9 mouse cellular contexts compared by ENCODE assay signal in the genomic region with DNA sequence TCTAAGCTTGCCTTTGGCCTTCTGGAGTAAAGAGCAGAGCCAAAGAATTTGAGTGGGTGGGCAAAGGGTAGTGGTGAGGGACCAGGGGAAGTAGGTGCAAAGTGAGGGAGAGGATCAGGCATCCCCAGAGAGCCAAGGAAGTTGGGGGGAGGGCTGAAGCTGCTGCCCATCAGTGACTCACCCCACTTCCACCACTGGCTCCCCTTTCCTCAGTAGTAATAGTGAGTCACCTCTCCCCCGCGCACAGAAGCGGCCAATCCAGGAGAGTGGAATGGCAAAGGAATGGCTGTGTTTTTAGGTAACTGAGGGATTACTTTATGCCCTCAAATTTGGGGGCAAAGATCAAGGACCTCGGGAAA. TPM values are rescaled to one million over a fixed set of nuclear protein-coding genes. Genes with fewer than 3 reads are reported as not detected.
A peak's percentile ranks its signal among the peaks of the same experiment; 100 is the strongest.
DNase-seq lines count a peak whose midpoint lies in the region; ATAC-seq and TF ChIP-seq lines count a peak whose summit lies in the region.
"Had no signal": no experiment of that assay in that cellular context is flagged by ENCODE, and none has a peak within 500 bp of the region (broad histone marks: within the 10 kb centered on the region; RNA-seq: fewer than 3 reads in every experiment).

No protein-coding gene starts in this region.

- no peak for TF ChIP-seq CTCF in G1E (IDR thresholded peaks at IDR 0.05; ENCODE audit: low read depth, low read length)

- peak; percentile 56 for DNase-seq in gastrocnemius, adult 18-20 months (ENCODE audit: low spot score)
- no peak for DNase-seq in gastrocnemius, adult 8-10 months (ENCODE audit: low spot score in 2 of 2)
- no peak for DNase-seq in G1E (ENCODE audit: low spot score)
- DNase-seq in embryo, embryonic 10 days (ENCODE audit: low spot score) = no peak
- no peak for DNase-seq in cerebellum, postnatal 14 days

- H3K4me1 ChIP-seq in G1E (ENCODE audit: insufficient read depth, low read depth, low read length) = peaks cover 89% of the 10 kb centered on the region
- peaks cover 22% of the 10 kb centered on the region for H3K4me1 ChIP-seq in forebrain, embryonic 13.5 days
- H3K4me1 ChIP-seq in limb, embryonic 12.5 days (replicated peaks) = peaks cover 48% of the 10 kb centered on the region
- peaks cover 32% of the 10 kb centered on the region for H3K4me1 ChIP-seq in neural tube, embryonic 13.5 days (replicated peaks)

- H3K36me3 ChIP-seq in G1E (replicated peaks) = peaks cover 32% of the 10 kb centered on the region
- H3K36me3 ChIP-seq in forebrain, embryonic 13.5 days (ENCODE audit: poor library complexity, severe bottlenecking) = no peaks in the 10 kb centered on the region
- no peaks in the 10 kb centered on the region for H3K36me3 ChIP-seq in limb, embryonic 12.5 days
- no peaks in the 10 kb centered on the region for H3K36me3 ChIP-seq in neural tube, embryonic 13.5 days

- H3K27ac ChIP-seq in forebrain, embryonic 13.5 days = no peak overlapping the region
- H3K27ac ChIP-seq in limb, embryonic 12.5 days = peak overlapping the region; percentile 85
- H3K27ac ChIP-seq in neural tube, embryonic 13.5 days (replicated peaks) = peak overlapping the region; percentile 56; the same call in 1 of the 2 replicates

- peak overlapping the region; percentile 89 for H3K4me3 ChIP-seq in G1E (ENCODE audit: low read depth, low read length)
- H3K4me3 ChIP-seq in forebrain, embryonic 13.5 days = peak overlapping the region; percentile 59
- peak overlapping the region; percentile 68 for H3K4me3 ChIP-seq in limb, embryonic 12.5 days (replicated peaks)
- peak overlapping the region; percentile 81 for H3K4me3 ChIP-seq in neural tube, embryonic 13.5 days

- no peaks in the 10 kb centered on the region for H3K9me3 ChIP-seq in G1E (replicated peaks)
- no peaks in the 10 kb centered on the region for H3K9me3 ChIP-seq in forebrain, embryonic 13.5 days (replicated peaks)
- no peaks in the 10 kb centered on the region for H3K9me3 ChIP-seq in limb, embryonic 12.5 days
- no peaks in the 10 kb centered on the region for H3K9me3 ChIP-seq in neural tube, embryonic 13.5 days

- H3K4me2 ChIP-seq in forebrain, embryonic 13.5 days = peak overlapping the region; percentile 98
- peak overlapping the region; percentile 100 for H3K4me2 ChIP-seq in limb, embryonic 12.5 days
- H3K4me2 ChIP-seq in neural tube, embryonic 13.5 days = peak overlapping the region; percentile 98

- ATAC-seq in G1E (ENCODE audit: extremely low read depth, insufficient number of reproducible peaks, low FRiP score, poor library complexity, severe bottlenecking) = no peak
- ATAC-seq in forebrain, embryonic 13.5 days = no peak
- ATAC-seq in limb, embryonic 12.5 days (ENCODE audit: insufficient number of reproducible peaks, insufficient read depth, low FRiP score, low TSS enrichment, low read depth) = peak; percentile 30
- ATAC-seq in neural tube, embryonic 13.5 days (ENCODE audit: low read depth) = 0 out of 2 replicates have a peak, but pooled peaks have one; percentile 21

- peak overlapping the region; percentile 82; the same call in 1 of the 2 replicates for H3K9ac ChIP-seq in forebrain, embryonic 13.5 days
- no peak overlapping the region for H3K9ac ChIP-seq in limb, embryonic 12.5 days (replicated peaks)
- peak overlapping the region; percentile 88; the same call in 1 of the 2 replicates for H3K9ac ChIP-seq in neural tube, embryonic 13.5 days

- no peaks in the 10 kb centered on the region for H3K27me3 ChIP-seq in G1E (ENCODE audit: insufficient read depth, low read length)
- H3K27me3 ChIP-seq in forebrain, embryonic 13.5 days = peaks cover 26% of the 10 kb centered on the region
- H3K27me3 ChIP-seq in limb, embryonic 12.5 days = peaks cover 17% of the 10 kb centered on the region
- peaks cover 28% of the 10 kb centered on the region for H3K27me3 ChIP-seq in neural tube, embryonic 13.5 days

- WGBS in forebrain, embryonic 13.5 days = 11% methylated on average over 4 of the region's 4 CpGs
- WGBS in limb, embryonic 12.5 days = 14% methylated on average over 4 of the region's 4 CpGs
- 21% methylated on average over 4 of the region's 4 CpGs for WGBS in neural tube, embryonic 13.5 days

RNA-seq across cellular contexts. Expression of a gene that starts 6.3 kb away (rescaled TPM):
- 10 to 100 TPM; 68.3 to 89.6 TPM for total RNA-seq in gastrocnemius, adult 18-20 months (2021)
- total RNA-seq in gastrocnemius, adult 8-10 months (2022) = 10 to 100 TPM; 59.0 to 76.0 (median 67.8) TPM
- total RNA-seq in G1E (2014; fragmentation: Nextera tagmentation) = 69.3 and 72.1 TPM in 2 replicates
- total RNA-seq in G1E (2017) = 96.4 and 98.2 TPM in 2 replicates
- 336 and 381 TPM in 2 replicates for polyA plus RNA-seq in G1E (2012)
- polyA plus RNA-seq in forebrain, embryonic 13.5 days (2015; fragmentation: Nextera tagmentation; extraction: Ambion mirVana) = 12.1 and 15.5 TPM in 2 replicates
- 51.8 and 56.4 TPM in 2 replicates for polyA plus RNA-seq in limb, embryonic 12.5 days (2016; fragmentation: Nextera tagmentation; extraction: Ambion mirVana)
- 41.9 and 45.3 TPM in 2 replicates for polyA plus RNA-seq in neural tube, embryonic 13.5 days (2015; fragmentation: Nextera tagmentation; extraction: Ambion mirVana)

RNA-seq across cellular contexts. Expression of a gene that starts 28.7 kb away (rescaled TPM):
- under 1 TPM; 0.17 to 0.18 TPM for total RNA-seq in gastrocnemius, adult 18-20 months (2021)
- under 1 TPM; 0.07 to 0.31 (median 0.15) TPM for total RNA-seq in gastrocnemius, adult 8-10 months (2022)
- total RNA-seq in G1E (2014; fragmentation: Nextera tagmentation) (6.2 and 8.2 TPM in 2 replicates), G1E (2017) (1.7 and 2.0 TPM in 2 replicates)
- polyA plus RNA-seq in G1E (2012) = 9.0 and 9.6 TPM in 2 replicates
- 51.5 and 52.6 TPM in 2 replicates for polyA plus RNA-seq in forebrain, embryonic 13.5 days (2015; fragmentation: Nextera tagmentation; extraction: Ambion mirVana)
- 37.4 and 38.0 TPM in 2 replicates for polyA plus RNA-seq in limb, embryonic 12.5 days (2016; fragmentation: Nextera tagmentation; extraction: Ambion mirVana)
- polyA plus RNA-seq in neural tube, embryonic 13.5 days (2015; fragmentation: Nextera tagmentation; extraction: Ambion mirVana) = 32.5 and 33.7 TPM in 2 replicates

RNA-seq across cellular contexts. Expression of a gene that starts 42.5 kb away (rescaled TPM):
- 1 to 10 TPM; 1.4 to 2.0 TPM for total RNA-seq in gastrocnemius, adult 18-20 months (2021)
- 1 to 10 TPM in 2 of 4 experiments, under 1 TPM in 2; 0.48 to 1.2 (median 1.00) TPM for total RNA-seq in gastrocnemius, adult 8-10 months (2022)
- total RNA-seq in G1E (2014; fragmentation: Nextera tagmentation) (1.1 TPM in 1 of 2 replicates, not detected in the other), G1E (2017) (0.23 and 0.66 TPM in 2 replicates)
- polyA plus RNA-seq in G1E (2012) = 1.3 and 1.7 TPM in 2 replicates
- 13.7 and 16.7 TPM in 2 replicates for polyA plus RNA-seq in forebrain, embryonic 13.5 days (2015; fragmentation: Nextera tagmentation; extraction: Ambion mirVana)
- polyA plus RNA-seq in limb, embryonic 12.5 days (2016; fragmentation: Nextera tagmentation; extraction: Ambion mirVana) = 8.0 and 8.3 TPM in 2 replicates
- polyA plus RNA-seq in neural tube, embryonic 13.5 days (2015; fragmentation: Nextera tagmentation; extraction: Ambion mirVana) = 19.7 and 21.8 TPM in 2 replicates

RNA-seq across cellular contexts. Expression of a gene that starts 44.6 kb away (rescaled TPM):
- not detected for total RNA-seq in gastrocnemius, adult 18-20 months (2021)
- total RNA-seq in gastrocnemius, adult 8-10 months (2022) = not detected
- total RNA-seq in G1E (2014; fragmentation: Nextera tagmentation) = 1.6 and 4.5 TPM in 2 replicates
- 0.35 TPM in 1 of 2 replicates, not detected in the other for total RNA-seq in G1E (2017)
- 0.67 and 0.88 TPM in 2 replicates for polyA plus RNA-seq in G1E (2012)
- not detected in 2 replicates for polyA plus RNA-seq in forebrain, embryonic 13.5 days (2015; fragmentation: Nextera tagmentation; extraction: Ambion mirVana)
- polyA plus RNA-seq in limb, embryonic 12.5 days (2016; fragmentation: Nextera tagmentation; extraction: Ambion mirVana) = 2.6 and 3.5 TPM in 2 replicates
- polyA plus RNA-seq in neural tube, embryonic 13.5 days (2015; fragmentation: Nextera tagmentation; extraction: Ambion mirVana) = not detected in 2 replicates
- total RNA-seq: hematopoietic stem cell, adult 5-6 weeks had no signal

RNA-seq across cellular contexts. Expression of a gene that starts 49.4 kb away (rescaled TPM):
- total RNA-seq in gastrocnemius, adult 18-20 months (2021) = 10 to 100 TPM; 90.8 to 95.9 TPM
- 10 to 100 TPM; 83.0 to 95.4 (median 86.1) TPM for total RNA-seq in gastrocnemius, adult 8-10 months (2022)
- 44.7 and 64.5 TPM in 2 replicates for total RNA-seq in G1E (2014; fragmentation: Nextera tagmentation)
- 97.5 and 98.0 TPM in 2 replicates for total RNA-seq in G1E (2017)
- polyA plus RNA-seq in G1E (2012) = 96.1 and 182 TPM in 2 replicates
- polyA plus RNA-seq in forebrain, embryonic 13.5 days (2015; fragmentation: Nextera tagmentation; extraction: Ambion mirVana) = 170 and 180 TPM in 2 replicates
- polyA plus RNA-seq in limb, embryonic 12.5 days (2016; fragmentation: Nextera tagmentation; extraction: Ambion mirVana) = 134 and 139 TPM in 2 replicates
- 161 and 170 TPM in 2 replicates for polyA plus RNA-seq in neural tube, embryonic 13.5 days (2015; fragmentation: Nextera tagmentation; extraction: Ambion mirVana)

Comparison
In these comparisons a context has a peak if more than half of its experiments do, and no peak if none do; other contexts are left out.
1. ATAC-seq: peak in limb, embryonic 12.5 days (single experiment) and neural tube, embryonic 13.5 days (single experiment); none in G1E (single experiment) and forebrain, embryonic 13.5 days (single experiment).
2. Peak in every context shown above with its lines, with median percentiles within 50 percentile points of each other: H3K4me3 ChIP-seq and H3K4me2 ChIP-seq.